Mouse (Mus musculus) bone marrow, adult 2 months (tissue): ENCODE measurements around the gene Tmem104.

ENCODE experiments used
- CTCF ChIP-seq: fragments of 200-500 bp; IDR thresholded peaks from 2 replicates; pipeline ENCODE4 v1.5.1; 2011; ENCODE audit warnings: low read length, control low read depth; ENCODE audit not compliant: control insufficient read depth, insufficient read depth
- POLR2A ChIP-seq: fragments of 200-500 bp; IDR thresholded peaks from 2 replicates; pipeline ENCODE4 v1.6.1; 2011; ENCODE audit warnings: low read depth, mild to moderate bottlenecking, control low read depth, low read length, borderline replicate concordance; ENCODE audit not compliant: control insufficient read depth

- TF ChIP-seq CTCF: no peak
- no peak for TF ChIP-seq POLR2A
These were observed 87.5 kb downstream of the Tmem104 start for GRCm38 (mm10) chr11:115274771-115275170.
